Mouse (Mus musculus) heart, adult 2 months (tissue): ENCODE measurements around the gene Ptpro. TPM values are rescaled to one million over a fixed set of nuclear protein-coding genes. Genes with fewer than 3 reads are reported as not detected.

ENCODE experiments used
- DNase-seq, 2 experiments: peaks; one replicate each; pipeline ENCODE4 v3.0.0; 2021
- H3K27ac ChIP-seq: fragments of 200-600 bp; 2 replicates; pipeline ENCODE4 v1.8.1; 2022
- H3K27me3 ChIP-seq: fragments of 200-500 bp; 2 replicates; pipeline ENCODE4 v1.6.1; 2012; ENCODE audit warnings: mild to moderate bottlenecking, low read length, inconsistent platforms, mixed read lengths; ENCODE audit not compliant: control insufficient read depth, insufficient read depth
- H3K36me3 ChIP-seq: fragments of 200-500 bp; 2 replicates; pipeline ENCODE4 v1.6.1; 2012; ENCODE audit warnings: low read length, inconsistent platforms; ENCODE audit not compliant: control insufficient read depth, insufficient read depth
- H3K4me1 ChIP-seq: fragments of 200-500 bp; 2 replicates; pipeline ENCODE4 v1.6.1; 2011; ENCODE audit warnings: low read length; ENCODE audit not compliant: control insufficient read depth, insufficient read depth
- H3K4me3 ChIP-seq: fragments of 200-600 bp; 2 replicates; pipeline ENCODE4 v1.8.1; 2022
- H3K79me2 ChIP-seq: fragments of 200-500 bp; replicated peaks from 2 replicates; pipeline ENCODE4 v1.6.1; 2012; ENCODE audit warnings: mild to moderate bottlenecking, inconsistent platforms, low read length, moderate library complexity, mixed read lengths; ENCODE audit not compliant: control insufficient read depth, insufficient read depth
- H3K9ac ChIP-seq: fragments of 200-500 bp; 2 replicates; pipeline ENCODE4 v1.6.1; 2012; ENCODE audit warnings: low read depth, mild to moderate bottlenecking, control low read depth, inconsistent platforms, low read length, mixed read lengths
- CTCF ChIP-seq: fragments of 200-600 bp; IDR thresholded peaks from 2 replicates; pipeline ENCODE4 v1.8.1; 2022; ENCODE audit warnings: antibody characterized with exemption, mild to moderate bottlenecking, moderate library complexity
- EP300 ChIP-seq: fragments of 200-500 bp; IDR thresholded peaks from 2 replicates; pipeline ENCODE4 v1.6.1; 2011; ENCODE audit warnings: low read depth, low read length, control low read depth; ENCODE audit not compliant: insufficient read depth
- POLR2A ChIP-seq: fragments of 200-500 bp; IDR thresholded peaks from 2 replicates; pipeline ENCODE4 v1.6.1; 2011; ENCODE audit warnings: mild to moderate bottlenecking, low read depth, low read length, control low read depth; ENCODE audit not compliant: insufficient read depth
- WGBS: fragments of 180-500 bp; shearing (Covaris S2); methylation state at CpG from one replicate; pipeline ENCODE4 v1.1.7; 2018; 5-methylcytosine and 5-hydroxymethylcytosine counted together
- intact Hi-C: fragments of 180-260 bp; cut with DNase I; formaldehyde crosslinking; loops from one replicate; pipeline ENCODE4 v1.15.1; 2025
- polyA plus RNA-seq: library from polyadenylated mRNA; depleted of rRNA; stranded (reverse); fragments of >200 nt; gene quantifications from 2 replicates; pipeline ENCODE4 v1.2.3, GENCODE M21; 2012
- total RNA-seq, 2 experiments: library from RNA; stranded (reverse); gene quantifications; 2 replicates each; pipeline ENCODE4 v1.2.3; 2021

The Ptpro gene
- total and polyA plus RNA-seq, 3 experiments = 2.0 to 5.1 (median 2.0) TPM

GRCm38 (mm10) chr6:137492582-137492981, 240.5 kb downstream of the Ptpro start:
- H3K27ac ChIP-seq = peak overlapping the region; percentile 33
- TF ChIP-seq POLR2A = no peak
- TF ChIP-seq CTCF = no peak
- no peak for TF ChIP-seq EP300

GRCm38 (mm10) chr6:137493211-137494135, 241.4 kb downstream of the Ptpro start:
- Histone ChIP-seq H3K27ac (peak overlapping the region; percentile 33), H3K9ac (no peak overlapping the region), H3K36me3 (no peaks in the 10 kb centered on the region), H3K4me1 (peaks cover 6% of the 10 kb centered on the region), H3K79me2 (no peaks in the 10 kb centered on the region), H3K27me3 (no peaks in the 10 kb centered on the region), H3K4me3 (no peak overlapping the region)
- intact Hi-C loops = no loop called here
- WGBS = 81% methylated on average over 17 of the region's 17 CpGs
- peak in 1 of 2 experiments; percentile 20 for DNase-seq
- TF ChIP-seq CTCF (no peak), EP300 (no peak), POLR2A (no peak)

More at GRCm38 (mm10) chr6:137492582-137492981, 240.5 kb downstream of the Ptpro start:
- no peak overlapping the region for H3K9ac ChIP-seq
- H3K36me3 ChIP-seq = no peaks in the 10 kb centered on the region
- H3K4me1 ChIP-seq = peaks cover 6% of the 10 kb centered on the region
- DNase-seq = no peak
- H3K79me2 ChIP-seq = no peaks in the 10 kb centered on the region
- no peaks in the 10 kb centered on the region for H3K27me3 ChIP-seq
- 84% methylated on average over 4 of the region's 4 CpGs for WGBS
- intact Hi-C loops = no loop called here
- H3K4me3 ChIP-seq = no peak overlapping the region

GRCm38 (mm10) chr6:137494136-137494475, 242.0 kb downstream of the Ptpro start:
- Histone ChIP-seq H3K79me2 (no peaks in the 10 kb centered on the region), H3K9ac (no peak overlapping the region), H3K27ac (no peak overlapping the region; the same call in 1 of the 2 replicates), H3K36me3 (peaks cover 2% of the 10 kb centered on the region), H3K4me1 (peaks cover 6% of the 10 kb centered on the region), H3K4me3 (no peak overlapping the region), H3K27me3 (no peaks in the 10 kb centered on the region)
- intact Hi-C loops = no loop called here
- TF ChIP-seq EP300 (no peak), CTCF (no peak), POLR2A (no peak)
- no peak for DNase-seq

- Histone ChIP-seq H3K27me3 (no peaks in the 10 kb centered on the region), H3K9ac (no peak overlapping the region), H3K4me3 (no peak overlapping the region), H3K27ac (no peak overlapping the region), H3K4me1 (peaks cover 6% of the 10 kb centered on the region), H3K36me3 (peaks cover 2% of the 10 kb centered on the region), H3K79me2 (no peaks in the 10 kb centered on the region)
- intact Hi-C loops = no loop called here
- DNase-seq = no peak
- WGBS = 67% methylated on average over 1 of the region's 1 CpGs
- no peak for TF ChIP-seq EP300
- TF ChIP-seq CTCF = no peak
- TF ChIP-seq POLR2A = no peak
Measured at GRCm38 (mm10) chr6:137494801-137495200, 242.7 kb downstream of the Ptpro start.

GRCm38 (mm10) chr6:137495233-137495632, 243.1 kb downstream of the Ptpro start:
- no peak overlapping the region for H3K4me3 ChIP-seq
- no peaks in the 10 kb centered on the region for H3K79me2 ChIP-seq
- intact Hi-C loops = no loop called here
- WGBS = 77% methylated on average over 6 of the region's 6 CpGs
- TF ChIP-seq EP300 = no peak
- no peak for TF ChIP-seq POLR2A
- no peak for TF ChIP-seq CTCF
- no peak overlapping the region for H3K9ac ChIP-seq
- no peak for DNase-seq
- no peak overlapping the region for H3K27ac ChIP-seq
- no peaks in the 10 kb centered on the region for H3K27me3 ChIP-seq
- H3K4me1 ChIP-seq = peaks cover 6% of the 10 kb centered on the region
- H3K36me3 ChIP-seq = peaks cover 2% of the 10 kb centered on the region

GRCm38 (mm10) chr6:137496562-137496961, 244.4 kb downstream of the Ptpro start:
- TF ChIP-seq POLR2A (no peak), CTCF (no peak), EP300 (no peak)

More at GRCm38 (mm10) chr6:137496562-137496961, 244.4 kb downstream of the Ptpro start:
- no peak for DNase-seq
- intact Hi-C loops = no loop called here
- H3K36me3 ChIP-seq = peaks cover 2% of the 10 kb centered on the region
- WGBS = 98% methylated on average over 2 of the region's 2 CpGs
- H3K27ac ChIP-seq = no peak overlapping the region
- H3K79me2 ChIP-seq = no peaks in the 10 kb centered on the region
- no peaks in the 10 kb centered on the region for H3K27me3 ChIP-seq
- peaks cover 6% of the 10 kb centered on the region for H3K4me1 ChIP-seq
- H3K9ac ChIP-seq = no peak overlapping the region
- no peak overlapping the region for H3K4me3 ChIP-seq
